Mouse (Mus musculus): ENCODE results near the gene Mpig6b.

- TF ChIP-seq POLR2AphosphoS2 (IDR thresholded peaks at IDR 0.05; ENCODE audit: insufficient read length, low read depth) (no peak), MAX (IDR thresholded peaks at IDR 0.05; ENCODE audit: low read depth) (no peak), USF1 (IDR thresholded peaks at IDR 0.05; ENCODE audit: low read depth) (no peak), POLR2A (IDR thresholded peaks at IDR 0.05; ENCODE audit: insufficient read length, low read depth) (no peak), E2F4 (IDR thresholded peaks at IDR 0.05; ENCODE audit: insufficient read depth) (no peak), TCF3 (IDR thresholded peaks at IDR 0.05; ENCODE audit: insufficient read length, low read depth) (no peak)
Measured at GRCm38 (mm10) chr17:35063466-35063865, 2.5 kb downstream of the Mpig6b start.
